Mouse (Mus musculus): Measurements from ENCODE around the gene Clec18a. TPM values are rescaled to one million over a fixed set of nuclear protein-coding genes. Genes with fewer than 3 reads are reported as not detected.
A peak's percentile ranks its signal among the peaks of the same experiment; 100 is the strongest.
"Not testable (repeated sequence)": the region's sequence is repeated elsewhere in the genome, so short reads cannot be mapped to it uniquely, and the experiment has no call there.

Gene Clec18a
- polyA plus RNA-seq, 1 experiment = 0.71 TPM

DNA sequence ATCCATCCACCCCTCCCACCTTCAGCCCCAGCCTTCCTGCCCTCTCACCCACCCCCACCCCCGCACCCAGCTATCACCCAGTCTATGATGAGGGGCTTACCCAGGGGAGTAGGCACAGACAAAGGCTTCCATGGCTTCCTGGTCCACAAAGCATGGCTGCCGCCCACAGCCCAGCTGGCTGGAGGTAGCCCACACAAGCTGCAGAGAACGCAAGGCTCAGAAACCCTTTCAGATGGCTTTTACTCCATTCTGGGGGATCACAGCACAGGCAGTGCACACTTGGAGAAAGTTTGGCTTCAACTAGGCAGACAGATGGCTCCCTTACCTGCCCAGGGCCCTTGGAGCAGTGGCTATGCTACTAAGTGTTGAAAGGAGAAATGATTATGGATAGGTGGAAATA, 16.3 kb downstream of the Clec18a start:
- DNase-seq (ENCODE audit: low read depth) = no peak
- TF ChIP-seq CTCF (IDR thresholded peaks at IDR 0.05; ENCODE audit: borderline replicate concordance, extremely low read depth, insufficient read depth, insufficient read length) (no peak), POLR2A (IDR thresholded peaks at IDR 0.05; ENCODE audit: borderline replicate concordance, extremely low read depth, insufficient read depth, insufficient read length, poor library complexity, severe bottlenecking) (no peak)

DNA sequence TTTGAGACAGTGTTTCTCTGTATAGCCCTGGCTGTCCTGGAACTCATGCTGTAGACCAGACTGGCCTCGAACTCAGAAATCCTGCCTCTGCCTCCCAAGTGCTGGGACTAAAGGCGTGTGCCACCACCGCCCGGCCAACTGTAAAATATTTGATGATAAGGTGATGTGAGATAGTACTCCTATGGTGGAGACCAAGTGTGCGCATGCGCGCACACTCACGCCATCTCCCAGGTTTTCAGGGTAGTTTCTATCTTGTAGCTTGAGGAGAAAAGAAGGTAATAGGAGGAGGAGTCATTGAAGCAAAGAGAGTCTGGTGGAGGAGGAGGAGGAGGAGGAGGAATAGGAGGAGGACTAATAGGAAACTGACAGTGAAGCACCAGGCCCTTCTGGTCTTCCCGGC, 23.6 kb downstream of the Clec18a start:
- DNase-seq (ENCODE audit: low read depth) = not testable (repeated sequence)

- no peak for DNase-seq (ENCODE audit: low read depth)
- TF ChIP-seq POLR2A (IDR thresholded peaks at IDR 0.05; ENCODE audit: borderline replicate concordance, extremely low read depth, insufficient read depth, insufficient read length, poor library complexity, severe bottlenecking) (no peak), CTCF (IDR thresholded peaks at IDR 0.05; ENCODE audit: borderline replicate concordance, extremely low read depth, insufficient read depth, insufficient read length) (no peak)
Observed at GRCm38 (mm10) chr8:111067439-111067838, 24.8 kb downstream of the Clec18a start.

GRCm38 (mm10) chr8:111066308-111066707, 25.9 kb downstream of the Clec18a start:
- TF ChIP-seq POLR2A (IDR thresholded peaks at IDR 0.05; ENCODE audit: borderline replicate concordance, extremely low read depth, insufficient read depth, insufficient read length, poor library complexity, severe bottlenecking) (no peak), CTCF (IDR thresholded peaks at IDR 0.05; ENCODE audit: borderline replicate concordance, extremely low read depth, insufficient read depth, insufficient read length) (no peak)
- DNase-seq (ENCODE audit: low read depth) = no peak

DNA sequence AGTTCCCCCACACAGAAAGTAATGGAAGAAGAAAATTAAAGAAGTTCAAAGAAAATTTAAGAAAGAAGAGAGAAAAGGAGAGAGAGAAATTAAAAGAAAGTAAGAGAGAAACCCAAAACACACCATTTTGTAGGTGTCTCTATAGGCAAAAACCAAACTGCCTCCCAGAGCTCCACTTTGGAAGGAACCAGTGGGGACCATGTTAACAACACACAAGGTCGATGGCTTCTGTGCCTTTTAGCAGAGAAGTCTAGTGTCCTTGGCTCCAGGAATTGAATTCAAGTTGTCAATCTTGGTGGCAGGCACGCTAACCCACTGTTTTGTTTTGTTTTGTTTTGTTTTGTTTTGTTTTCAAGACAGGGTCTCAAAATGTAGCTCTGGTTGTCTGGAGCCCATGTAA, 29.3 kb downstream of the Clec18a start:
- TF ChIP-seq POLR2A (IDR thresholded peaks at IDR 0.05; ENCODE audit: borderline replicate concordance, extremely low read depth, insufficient read depth, insufficient read length, poor library complexity, severe bottlenecking) = no peak
- no peak for TF ChIP-seq CTCF (IDR thresholded peaks at IDR 0.05; ENCODE audit: borderline replicate concordance, extremely low read depth, insufficient read depth, insufficient read length)
- peak; percentile 12 for DNase-seq (ENCODE audit: low read depth)

GRCm38 (mm10) chr8:111062072-111062757, 30.0 kb downstream of the Clec18a start:
- TF ChIP-seq CTCF (IDR thresholded peaks at IDR 0.05; ENCODE audit: borderline replicate concordance, extremely low read depth, insufficient read depth, insufficient read length) (no peak), POLR2A (IDR thresholded peaks at IDR 0.05; ENCODE audit: borderline replicate concordance, extremely low read depth, insufficient read depth, insufficient read length, poor library complexity, severe bottlenecking) (no peak)
- DNase-seq (ENCODE audit: low read depth) = peak; percentile 95

GRCm38 (mm10) chr8:111061688-111062071, 30.5 kb downstream of the Clec18a start:
- no peak for TF ChIP-seq CTCF (IDR thresholded peaks at IDR 0.05; ENCODE audit: borderline replicate concordance, extremely low read depth, insufficient read depth, insufficient read length)
- TF ChIP-seq POLR2A (IDR thresholded peaks at IDR 0.05; ENCODE audit: borderline replicate concordance, extremely low read depth, insufficient read depth, insufficient read length, poor library complexity, severe bottlenecking) = no peak
- DNase-seq (ENCODE audit: low read depth) = no peak

DNA sequence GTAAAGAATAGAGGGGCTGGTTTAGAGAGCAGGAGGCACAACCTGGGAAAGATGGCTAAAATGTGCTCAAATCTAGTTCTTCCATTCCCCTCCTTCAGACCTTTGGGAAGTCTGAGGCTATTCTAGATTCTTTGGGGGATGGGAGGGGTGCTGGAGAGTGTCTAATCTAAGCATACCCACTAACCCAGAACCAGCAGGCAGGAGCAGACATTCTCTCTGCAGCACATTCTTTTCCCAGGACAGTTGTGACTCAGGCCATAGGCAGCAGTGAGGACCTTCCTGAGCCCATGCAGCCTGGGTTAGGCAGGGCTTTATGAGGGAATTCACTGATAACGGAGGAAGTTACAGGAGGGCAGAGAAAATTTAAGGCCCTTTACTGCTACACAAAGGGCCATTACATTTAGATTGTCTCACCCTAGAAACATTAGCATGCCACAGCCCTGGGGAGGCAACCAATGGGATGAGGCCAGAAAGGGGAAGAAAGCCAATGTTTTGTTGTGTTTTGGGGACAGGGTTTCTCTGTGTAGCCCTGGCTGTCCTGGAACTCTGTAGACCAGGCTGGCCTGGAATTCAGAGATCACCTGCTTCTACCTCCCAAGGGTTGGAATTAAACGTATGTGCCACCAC, 33.2 kb downstream of the Clec18a start:
- TF ChIP-seq POLR2A (IDR thresholded peaks at IDR 0.05; ENCODE audit: borderline replicate concordance, extremely low read depth, insufficient read depth, insufficient read length, poor library complexity, severe bottlenecking) = no peak
- TF ChIP-seq CTCF (IDR thresholded peaks at IDR 0.05; ENCODE audit: borderline replicate concordance, extremely low read depth, insufficient read depth, insufficient read length) = no peak
- DNase-seq (ENCODE audit: low read depth) = no peak

- TF ChIP-seq POLR2A (IDR thresholded peaks at IDR 0.05; ENCODE audit: borderline replicate concordance, extremely low read depth, insufficient read depth, insufficient read length, poor library complexity, severe bottlenecking) = no peak
- no peak for TF ChIP-seq CTCF (IDR thresholded peaks at IDR 0.05; ENCODE audit: borderline replicate concordance, extremely low read depth, insufficient read depth, insufficient read length)
- peak; percentile 12 for DNase-seq (ENCODE audit: low read depth)
Observed at GRCm38 (mm10) chr8:111056691-111057293, 35.4 kb downstream of the Clec18a start.

- 0 out of 2 replicates have a peak, but pooled peaks have one; percentile 32 for TF ChIP-seq POLR2A (IDR thresholded peaks at IDR 0.05; ENCODE audit: borderline replicate concordance, extremely low read depth, insufficient read depth, insufficient read length, poor library complexity, severe bottlenecking)
- peak; percentile 93 for TF ChIP-seq CTCF (IDR thresholded peaks at IDR 0.05; ENCODE audit: borderline replicate concordance, extremely low read depth, insufficient read depth, insufficient read length)
- DNase-seq (ENCODE audit: low read depth) = peak; percentile 98
Observed at GRCm38 (mm10) chr8:111056158-111056663, 36.0 kb downstream of the Clec18a start, which contains the start of gene Exosc6. Exosc6 (plus strand) TSS chr8:111056339.

- TF ChIP-seq POLR2A (IDR thresholded peaks at IDR 0.05; ENCODE audit: borderline replicate concordance, extremely low read depth, insufficient read depth, insufficient read length, poor library complexity, severe bottlenecking) = no peak
- DNase-seq (ENCODE audit: low read depth) = no peak
Observed at GRCm38 (mm10) chr8:111055661-111056060, 36.6 kb downstream of the Clec18a start.
